Mouse (Mus musculus): ENCODE results near the gene Sv2b. TPM values are rescaled to one million over a fixed set of nuclear protein-coding genes. Genes with fewer than 3 reads are reported as not detected.

Sv2b gene
- total RNA-seq, 2 experiments from 2014 or later: 289 to 309 TPM

- Histone ChIP-seq H3K27ac (no peak overlapping the region), H3K4me3 (no peak overlapping the region)
- DNase-seq (ENCODE audit: low spot score in 2 of 2): no peak
- no peak for TF ChIP-seq CTCF (conservative IDR thresholded peaks at IDR 0.05)
These were observed 141.6 kb downstream of the Sv2b start for GRCm38 (mm10) chr7:75167481-75167880.

GRCm38 (mm10) chr7:75147174-75147573 is 161.9 kb downstream of the Sv2b start:
- DNase-seq (ENCODE audit: low spot score in 2 of 2): no peak
- peak; percentile 51 for TF ChIP-seq CTCF (conservative IDR thresholded peaks at IDR 0.05)
- Histone ChIP-seq H3K4me3 (no peak overlapping the region), H3K27ac (no peak overlapping the region)

- no peak for TF ChIP-seq CTCF (conservative IDR thresholded peaks at IDR 0.05)
- DNase-seq (ENCODE audit: low spot score in 2 of 2): no peak
- H3K4me3 ChIP-seq: no peak overlapping the region
- H3K27ac ChIP-seq: peak overlapping the region; percentile 75
These were observed 166.3 kb downstream of the Sv2b start for GRCm38 (mm10) chr7:75142800-75143199.

GRCm38 (mm10) chr7:75141919-75142700 is 167.0 kb downstream of the Sv2b start:
- peak; percentile 39 to 70 for DNase-seq (ENCODE audit: low spot score in 2 of 2)
- Histone ChIP-seq H3K4me3 (no peak overlapping the region; the same call in 1 of the 2 replicates), H3K27ac (peak overlapping the region; percentile 75)
- TF ChIP-seq CTCF (conservative IDR thresholded peaks at IDR 0.05): no peak

- Histone ChIP-seq H3K27ac (peak overlapping the region; percentile 48; the same call in 1 of the 2 replicates), H3K4me3 (no peak overlapping the region)
- DNase-seq (ENCODE audit: low spot score in 2 of 2): no peak
- peak; percentile 33; the same call in 1 of the 2 replicates for TF ChIP-seq CTCF (conservative IDR thresholded peaks at IDR 0.05)
These were observed 169.8 kb downstream of the Sv2b start for GRCm38 (mm10) chr7:75139306-75139705.

GRCm38 (mm10) chr7:75134710-75135617 is 174.1 kb downstream of the Sv2b start:
- DNase-seq (ENCODE audit: low spot score in 2 of 2): peak in 1 of 2 experiments; percentile 44
- TF ChIP-seq CTCF (conservative IDR thresholded peaks at IDR 0.05): peak; percentile 69
- no peak overlapping the region for H3K4me3 ChIP-seq
- no peak overlapping the region for H3K27ac ChIP-seq

GRCm38 (mm10) chr7:75128036-75128435 is 181.0 kb downstream of the Sv2b start:
- TF ChIP-seq CTCF (conservative IDR thresholded peaks at IDR 0.05): no peak
- no peak overlapping the region for H3K27ac ChIP-seq
- DNase-seq (ENCODE audit: low spot score in 2 of 2): no peak
- no peak overlapping the region for H3K4me3 ChIP-seq

- TF ChIP-seq CTCF (conservative IDR thresholded peaks at IDR 0.05): no peak
These were observed 185.0 kb downstream of the Sv2b start for GRCm38 (mm10) chr7:75124067-75124466.

GRCm38 (mm10) chr7:75118022-75118673 is 190.9 kb downstream of the Sv2b start:
- Histone ChIP-seq H3K4me3 (peak overlapping the region; percentile 44), H3K27ac (peak overlapping the region; percentile 70)
- no peak for TF ChIP-seq CTCF (conservative IDR thresholded peaks at IDR 0.05)
- DNase-seq (ENCODE audit: low spot score in 2 of 2): peak; percentile 46 to 59

More at GRCm38 (mm10) chr7:75124067-75124466, 185.0 kb downstream of the Sv2b start:
- DNase-seq (ENCODE audit: low spot score in 2 of 2): no peak
- Histone ChIP-seq H3K27ac (no peak overlapping the region), H3K4me3 (no peak overlapping the region)

GRCm38 (mm10) chr7:75110689-75111088 is 198.4 kb downstream of the Sv2b start:
- no peak overlapping the region for H3K27ac ChIP-seq
- DNase-seq (ENCODE audit: low spot score in 2 of 2): peak; percentile 54 to 63
- peak; percentile 88 for TF ChIP-seq CTCF (conservative IDR thresholded peaks at IDR 0.05)
- no peak overlapping the region for H3K4me3 ChIP-seq

GRCm38 (mm10) chr7:75107441-75107840 is 201.6 kb downstream of the Sv2b start:
- peak; percentile 80 for TF ChIP-seq CTCF (conservative IDR thresholded peaks at IDR 0.05)
- peak; percentile 39 to 69 for DNase-seq (ENCODE audit: low spot score in 2 of 2)
- Histone ChIP-seq H3K27ac (no peak overlapping the region), H3K4me3 (no peak overlapping the region)

- TF ChIP-seq CTCF (conservative IDR thresholded peaks at IDR 0.05): no peak
- no peak for DNase-seq (ENCODE audit: low spot score in 2 of 2)
- H3K27ac ChIP-seq: no peak overlapping the region
- H3K4me3 ChIP-seq: no peak overlapping the region
These were observed 205.2 kb downstream of the Sv2b start for GRCm38 (mm10) chr7:75103900-75104299.
